Mouse (Mus musculus) CH12.LX (cell line): ENCODE results near the gene Eefsec.

Experiments
- CHD2 ChIP-seq: IDR thresholded peaks from 2 replicates; pipeline ENCODE4 v1.6.1; 2011; ENCODE audit warnings: low read length, improper control_type of control experiment
- CTCF ChIP-seq, 2 experiments: IDR thresholded peaks in 1 of 2; conservative IDR thresholded peaks in 1 of 2; 2 replicates each; pipeline ENCODE4 v1.5.1; 2011 to 2012; ENCODE audit warnings: low read depth in 2 of 2, low read length in 2 of 2, improper control_type of control experiment in 1 of 2, inconsistent platforms in 1 of 2, mild to moderate bottlenecking in 1 of 2, moderate library complexity in 1 of 2
- E2F4 ChIP-seq: IDR thresholded peaks from 2 replicates; pipeline ENCODE4 v1.6.1; 2011; ENCODE audit warnings: low read depth, low read length, improper control_type of control experiment; ENCODE audit not compliant: insufficient replicate concordance
- ELF1 ChIP-seq: IDR thresholded peaks from 2 replicates; pipeline ENCODE4 v1.6.1; 2014; ENCODE audit warnings: low read depth, mild to moderate bottlenecking, inconsistent platforms, low read length, improper control_type of control experiment
- EP300 ChIP-seq: IDR thresholded peaks from 2 replicates; pipeline ENCODE4 v1.6.1; 2011; ENCODE audit warnings: low read length, improper control_type of control experiment
- GABPA ChIP-seq: IDR thresholded peaks from 2 replicates; pipeline ENCODE4 v1.6.1; 2012; ENCODE audit warnings: low read depth, low read length, improper control_type of control experiment, inconsistent platforms; ENCODE audit not compliant: insufficient replicate concordance
- MAX ChIP-seq: IDR thresholded peaks from 2 replicates; pipeline ENCODE4 v1.6.1; 2011; ENCODE audit warnings: low read length, improper control_type of control experiment
- MAZ ChIP-seq: IDR thresholded peaks from 2 replicates; pipeline ENCODE4 v1.6.1; 2012; ENCODE audit warnings: low read depth, mild to moderate bottlenecking, inconsistent platforms, low read length, improper control_type of control experiment, moderate library complexity
- POLR2A ChIP-seq: IDR thresholded peaks from 2 replicates; pipeline ENCODE4 v1.6.1; 2011; ENCODE audit warnings: low read depth, mild to moderate bottlenecking, improper control_type of control experiment, low read length
- TBP ChIP-seq: conservative IDR thresholded peaks from 2 replicates; pipeline ENCODE4 v1.6.1; 2011; ENCODE audit warnings: low read depth, low read length, improper control_type of control experiment
- TCF12 ChIP-seq: IDR thresholded peaks from 2 replicates; pipeline ENCODE4 v1.6.1; 2014; ENCODE audit warnings: low read depth, mild to moderate bottlenecking, inconsistent platforms, low read length, improper control_type of control experiment
- ZNF384 ChIP-seq: IDR thresholded peaks from 2 replicates; pipeline ENCODE4 v1.6.1; 2012; ENCODE audit warnings: low read depth, low read length, improper control_type of control experiment, inconsistent platforms

- TF ChIP-seq GABPA (no peak), CHD2 (no peak), TCF12 (no peak), CTCF (conservative IDR thresholded peaks at IDR 0.05 in 1 of 2, IDR thresholded peaks at IDR 0.05 in 1 of 2; ENCODE audit: low read depth in 2 of 2, low read length in 2 of 2) (no peak), ELF1 (no peak), MAX (no peak), POLR2A (no peak), EP300 (no peak), ZNF384 (no peak), MAZ (no peak), E2F4 (no peak), TBP (no peak)
Observed at GRCm38 (mm10) chr6:88439056-88439455, 7.3 kb downstream of the Eefsec start.
